Mouse (Mus musculus): ENCODE data around the gene Dpf1. TPM values are rescaled to one million over a fixed set of nuclear protein-coding genes. Genes with fewer than 3 reads are reported as not detected.

Dpf1 gene
- polyA plus RNA-seq, 1 experiment = 91.9 TPM

DNA sequence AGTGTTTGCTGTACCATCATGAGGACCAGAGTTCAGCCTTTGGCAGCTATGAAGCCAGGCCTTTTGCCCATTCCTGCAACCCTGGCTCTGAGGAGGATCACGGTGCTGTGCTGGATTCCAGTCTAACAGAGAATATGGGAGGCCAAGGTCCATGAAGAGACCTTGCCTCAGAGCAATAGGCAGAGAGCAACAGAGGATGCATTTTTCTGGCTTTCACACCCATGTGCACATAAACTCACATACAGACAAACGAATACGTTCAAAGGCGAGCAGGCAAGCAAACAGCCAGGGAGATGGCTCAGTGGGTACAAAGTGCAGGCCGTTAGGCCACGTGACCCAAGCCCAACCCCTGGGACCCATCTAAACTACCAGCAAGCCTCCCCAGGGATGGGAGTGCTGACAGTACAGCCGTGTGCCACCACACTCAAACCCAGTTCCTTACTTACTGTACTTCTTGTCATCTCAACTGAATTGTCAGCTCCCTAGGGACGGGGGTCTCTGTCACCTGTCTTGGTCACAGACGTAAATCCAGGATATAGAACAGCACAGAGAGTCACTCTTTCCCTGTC lies 34.7 kb downstream of the Dpf1 start:
- DNase-seq (ENCODE audit: extremely low spot score in 1 of 2, low spot score in 1 of 2) = no peak

DNA sequence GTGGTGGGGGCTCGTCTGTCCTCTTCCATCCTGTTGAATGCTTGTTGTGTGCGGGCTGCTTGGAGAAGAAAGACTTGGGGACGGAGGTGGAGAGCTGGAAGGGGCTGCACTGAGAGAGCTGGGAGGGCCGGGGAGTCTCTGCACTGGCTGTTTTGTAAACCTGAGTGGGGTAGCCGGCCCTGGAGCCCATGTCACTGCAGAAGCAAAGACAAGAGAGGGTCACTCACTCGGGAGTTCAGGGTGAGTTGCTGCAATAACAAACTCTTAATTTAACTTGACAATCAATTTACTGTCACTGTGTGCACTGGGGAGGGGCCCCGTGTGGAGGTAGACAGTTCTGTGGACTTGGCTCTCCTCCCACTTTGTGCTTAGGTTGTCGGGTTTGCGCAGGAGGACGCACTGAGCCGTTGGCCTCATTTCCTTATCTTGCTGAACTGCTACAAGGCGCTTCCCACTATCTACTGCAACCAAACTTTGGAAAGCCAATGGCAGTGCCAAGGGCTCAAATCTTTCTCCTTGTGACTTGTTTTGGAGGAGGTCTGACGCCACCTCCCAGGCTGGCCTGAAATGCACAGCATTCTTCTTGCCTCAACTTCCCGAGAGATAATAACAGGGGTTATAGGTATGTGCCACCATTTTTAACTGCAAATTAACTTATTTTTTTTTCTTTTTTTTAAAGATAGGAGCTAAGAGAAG lies 35.4 kb downstream of the Dpf1 start:
- DNase-seq (ENCODE audit: extremely low spot score in 1 of 2, low spot score in 1 of 2) = no peak

DNA sequence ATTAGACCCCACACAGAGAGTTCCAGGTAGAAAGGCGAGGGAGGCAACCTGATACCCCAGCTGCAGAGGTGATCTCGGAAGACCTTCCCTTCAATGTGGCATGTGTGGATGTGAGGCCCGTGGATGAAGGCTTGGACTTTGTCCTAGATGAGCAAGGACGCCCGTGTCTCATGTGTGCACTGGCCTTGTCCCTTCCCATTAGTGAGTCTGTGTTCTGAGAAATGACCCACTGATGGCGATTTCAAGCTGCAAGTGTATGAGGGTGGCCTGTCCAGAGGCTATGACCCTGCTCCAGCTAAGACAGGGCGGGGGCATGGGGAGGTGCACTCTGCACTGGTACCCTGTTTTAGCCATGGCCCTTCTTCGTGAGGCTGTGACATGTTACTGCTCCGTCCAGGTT lies 36.5 kb downstream of the Dpf1 start:
- DNase-seq (ENCODE audit: extremely low spot score in 1 of 2, low spot score in 1 of 2) = no peak

DNA sequence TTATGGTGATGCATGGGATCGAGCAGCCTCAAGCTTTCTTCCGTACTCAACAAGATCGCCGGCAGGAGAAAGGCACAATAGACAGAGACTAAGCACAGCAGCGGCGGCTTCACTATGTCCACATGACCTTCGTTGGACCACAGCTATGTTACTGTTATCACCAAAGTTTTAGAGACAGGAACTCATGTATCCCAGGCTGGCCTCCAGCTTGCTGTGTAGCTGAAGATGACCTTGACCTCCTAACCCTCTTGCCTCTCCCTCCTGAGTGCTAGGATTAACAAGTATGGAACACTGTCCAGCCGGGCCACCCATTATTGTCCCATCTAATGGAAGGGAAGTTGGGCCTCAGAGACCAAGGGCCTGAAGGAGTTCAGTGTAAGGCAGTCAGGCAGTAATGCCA lies 37.1 kb downstream of the Dpf1 start:
- no peak for DNase-seq (ENCODE audit: extremely low spot score in 1 of 2, low spot score in 1 of 2)

DNA sequence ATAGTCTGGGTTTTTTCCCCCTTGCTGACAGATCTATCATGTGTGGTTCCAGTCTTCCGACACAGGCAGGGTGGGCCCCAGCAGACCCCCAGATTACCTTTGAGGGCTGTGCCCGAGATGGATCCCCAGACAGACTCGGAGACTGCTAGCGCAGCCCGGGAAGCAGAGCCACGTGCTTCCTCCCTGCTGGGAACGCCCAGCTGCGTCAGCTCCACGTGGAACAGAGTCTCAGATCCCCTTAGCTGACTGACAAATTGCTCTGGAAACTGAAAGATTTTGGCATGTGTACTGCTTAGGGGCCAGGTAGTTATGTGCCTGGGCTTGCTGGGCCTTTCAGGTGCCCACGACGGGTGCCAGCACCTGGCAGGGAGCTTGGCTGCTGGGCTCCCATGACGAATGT lies 38.0 kb downstream of the Dpf1 start:
- peak in 1 of 2 experiments; percentile 56 for DNase-seq (ENCODE audit: extremely low spot score in 1 of 2, low spot score in 1 of 2)

DNA sequence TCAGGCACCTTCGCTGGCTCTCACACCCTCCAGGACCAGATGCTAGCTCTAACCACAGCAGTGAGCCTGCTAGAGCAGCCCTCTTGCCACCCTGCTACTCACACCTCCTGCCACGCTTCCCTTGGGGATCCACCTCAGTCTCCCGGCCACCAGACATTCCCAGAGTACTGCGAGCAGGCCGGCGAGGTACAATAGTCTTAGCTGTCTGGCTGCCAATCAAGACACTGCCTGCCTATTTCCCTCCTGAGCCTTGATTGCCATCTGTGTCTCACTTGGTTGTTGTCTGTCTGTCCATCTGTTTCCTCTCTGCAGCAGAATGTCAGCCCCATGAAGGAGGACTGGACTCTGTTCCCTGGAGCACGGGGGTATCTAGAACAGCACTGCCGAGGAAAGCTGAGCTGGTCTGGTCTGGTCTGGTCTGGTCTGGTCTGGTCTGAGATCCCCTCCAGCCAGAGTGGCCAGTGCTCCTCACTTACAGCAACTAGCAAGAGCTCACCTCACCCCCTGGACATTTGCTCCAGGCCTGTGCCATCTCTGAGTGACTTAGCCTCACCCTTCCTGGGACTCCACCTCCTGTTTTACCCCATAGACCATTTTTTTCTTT lies 38.8 kb downstream of the Dpf1 start:
- DNase-seq (ENCODE audit: extremely low spot score in 1 of 2, low spot score in 1 of 2) = no peak

DNA sequence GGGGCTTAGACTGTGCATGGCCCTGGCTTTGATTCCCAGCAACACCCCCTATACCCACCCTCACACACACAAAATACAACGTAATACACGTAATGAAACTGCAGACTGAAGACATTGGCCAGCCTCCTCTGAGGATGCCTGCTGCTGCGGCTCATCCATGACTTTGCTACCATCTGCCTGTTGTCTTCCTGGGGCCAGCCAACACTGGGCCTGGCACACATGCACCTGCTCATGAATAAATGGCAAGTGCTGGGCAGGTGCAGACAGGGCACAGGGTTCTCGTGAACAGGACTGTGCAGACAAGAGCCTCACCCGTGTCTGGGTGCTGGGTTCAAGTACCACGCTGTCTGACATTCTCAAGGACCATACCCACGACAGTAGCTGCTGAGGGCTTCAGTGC lies 40.0 kb downstream of the Dpf1 start:
- DNase-seq (ENCODE audit: extremely low spot score in 1 of 2, low spot score in 1 of 2) = no peak

DNA sequence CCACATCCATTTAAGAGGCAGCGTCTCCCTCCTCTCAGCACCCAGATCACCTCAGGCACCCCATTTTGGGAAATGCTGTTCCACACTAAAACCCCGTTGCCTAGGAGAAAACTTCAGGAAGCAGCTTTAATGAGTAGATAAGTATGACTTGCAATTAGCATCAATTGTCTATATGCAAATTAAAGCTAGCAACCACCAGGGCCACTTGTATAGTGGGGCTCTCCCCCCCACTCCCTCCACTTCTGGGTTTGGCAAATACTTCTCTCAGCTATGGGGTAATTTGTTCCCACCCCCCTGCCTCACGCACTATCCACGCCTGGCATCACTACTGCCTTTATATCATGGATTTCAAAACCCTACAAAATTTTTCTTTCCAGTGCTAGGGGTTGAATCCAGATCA lies 41.8 kb downstream of the Dpf1 start:
- DNase-seq (ENCODE audit: extremely low spot score in 1 of 2, low spot score in 1 of 2) = no peak

DNA sequence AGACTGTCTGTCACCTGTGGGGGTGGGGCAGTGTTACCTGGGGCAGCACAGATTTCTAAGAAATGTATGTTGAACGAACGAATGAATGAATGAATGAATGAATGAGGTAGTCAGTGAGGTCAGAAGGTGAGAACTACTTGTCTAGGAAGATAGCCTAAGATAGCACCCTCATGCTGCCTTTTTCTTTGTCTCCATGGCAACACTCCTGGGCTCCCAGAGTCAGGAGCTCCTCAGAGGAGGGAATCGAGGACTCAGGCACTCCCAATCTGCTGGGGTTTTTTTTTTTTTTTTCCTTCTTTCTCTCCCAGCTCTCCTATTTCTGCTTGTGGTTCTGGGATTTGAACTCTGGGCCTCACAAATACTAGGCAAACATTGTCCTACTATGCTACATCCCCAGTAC lies 42.5 kb downstream of the Dpf1 start:
- DNase-seq (ENCODE audit: extremely low spot score in 1 of 2, low spot score in 1 of 2) = peak in 1 of 2 experiments; percentile 60

DNA sequence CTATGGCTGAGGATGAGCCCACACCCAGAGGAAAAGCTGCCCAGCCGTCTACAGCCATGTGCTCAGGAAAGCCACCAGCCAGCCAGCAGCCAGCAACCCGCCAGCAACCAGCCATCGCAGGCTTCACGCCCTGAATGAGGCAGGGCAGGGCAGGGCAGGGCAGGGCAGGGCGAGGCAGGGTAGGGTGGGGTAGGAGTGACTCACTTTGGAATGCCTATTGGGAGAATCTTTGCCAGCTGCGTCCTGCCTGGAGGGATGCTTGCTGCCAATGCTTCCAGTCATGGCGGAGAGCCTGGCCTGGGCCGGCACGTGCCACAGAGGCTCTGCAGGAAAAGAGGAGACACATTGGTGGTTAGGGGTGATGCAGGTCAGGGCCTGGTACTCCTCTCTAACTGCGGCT lies 46.7 kb downstream of the Dpf1 start:
- DNase-seq (ENCODE audit: extremely low spot score in 1 of 2, low spot score in 1 of 2) = no peak

DNA sequence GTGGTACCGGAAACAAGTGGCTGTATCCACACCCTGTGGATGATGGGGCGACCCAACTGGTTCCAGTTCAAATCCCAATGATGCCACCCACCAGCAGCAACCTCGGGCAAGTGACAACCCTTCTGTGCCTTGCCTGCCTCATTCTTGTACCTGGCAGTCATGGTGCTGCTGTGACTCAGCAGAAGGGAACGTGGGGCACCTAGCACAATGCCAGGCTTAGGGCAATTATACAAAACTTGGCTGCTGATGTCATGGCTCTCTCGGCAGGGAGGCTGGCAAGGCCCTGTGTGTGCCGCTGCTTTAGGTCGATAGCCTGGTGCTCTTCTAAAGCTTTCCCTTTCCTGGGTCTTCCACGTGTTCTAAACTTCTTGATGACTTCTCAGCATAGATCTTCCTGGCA lies 48.5 kb downstream of the Dpf1 start:
- DNase-seq (ENCODE audit: extremely low spot score in 1 of 2, low spot score in 1 of 2) = no peak

DNA sequence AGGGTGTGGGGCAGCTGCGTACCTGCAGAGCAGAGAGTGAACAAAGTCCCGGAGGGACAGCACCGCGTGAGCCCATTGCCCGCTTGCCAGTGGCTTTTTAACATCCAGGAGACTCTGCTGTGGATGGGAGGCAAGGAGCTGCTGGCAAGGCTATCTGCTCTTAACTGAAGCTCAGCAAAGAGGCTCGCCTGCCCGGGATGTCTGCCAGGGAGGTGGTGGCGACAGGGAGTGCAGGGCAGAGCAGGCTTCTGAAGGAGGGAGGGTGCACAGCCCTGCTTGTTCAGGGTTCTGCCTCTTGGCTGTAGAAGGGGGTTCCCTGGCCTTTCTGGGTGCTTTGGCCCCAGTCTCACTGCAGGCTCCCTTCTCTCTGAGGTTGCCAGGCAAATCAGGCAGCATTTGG lies 50.4 kb downstream of the Dpf1 start:
- peak; percentile 52 to 60 for DNase-seq (ENCODE audit: extremely low spot score in 1 of 2, low spot score in 1 of 2)

DNA sequence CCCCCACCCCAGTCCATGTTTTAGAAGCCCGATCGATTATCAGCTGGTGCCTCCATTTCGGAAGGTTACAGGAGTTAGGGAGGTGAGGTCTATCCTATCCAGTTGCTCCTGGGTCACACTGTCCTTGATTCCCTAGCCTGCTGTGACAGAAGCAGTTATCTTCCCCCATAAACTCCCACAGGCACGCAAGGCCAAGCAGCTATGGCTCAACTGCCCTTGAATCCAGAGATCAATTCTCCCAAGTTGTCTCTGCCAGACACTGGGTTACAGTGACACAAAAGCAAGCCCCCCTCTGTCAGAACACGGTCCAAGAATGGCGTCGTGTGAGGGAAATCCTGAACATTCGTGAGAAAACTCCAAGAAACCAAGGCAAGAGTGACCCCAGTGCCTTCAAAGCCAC lies 51.7 kb downstream of the Dpf1 start:
- no peak for DNase-seq (ENCODE audit: extremely low spot score in 1 of 2, low spot score in 1 of 2)

DNA sequence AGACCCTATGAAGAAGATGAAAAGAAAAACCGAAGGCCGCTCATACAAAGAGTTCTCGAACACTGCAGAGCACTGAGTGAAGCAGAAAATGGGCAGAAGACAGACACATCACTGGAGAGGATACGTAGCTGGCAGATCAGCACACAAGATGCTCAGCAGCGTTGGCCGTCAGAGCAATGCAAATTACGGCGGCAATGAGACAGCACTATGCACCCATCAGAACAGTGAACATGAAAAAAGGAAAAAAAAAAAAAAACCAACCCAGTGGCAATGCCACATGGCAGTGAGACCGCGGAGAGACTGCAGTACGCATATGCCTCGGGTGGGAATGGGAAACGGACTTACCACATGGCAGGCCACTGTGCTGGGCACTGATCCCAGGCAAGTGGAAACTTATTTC lies 57.7 kb downstream of the Dpf1 start:
- DNase-seq (ENCODE audit: extremely low spot score in 1 of 2, low spot score in 1 of 2) = no peak

DNA sequence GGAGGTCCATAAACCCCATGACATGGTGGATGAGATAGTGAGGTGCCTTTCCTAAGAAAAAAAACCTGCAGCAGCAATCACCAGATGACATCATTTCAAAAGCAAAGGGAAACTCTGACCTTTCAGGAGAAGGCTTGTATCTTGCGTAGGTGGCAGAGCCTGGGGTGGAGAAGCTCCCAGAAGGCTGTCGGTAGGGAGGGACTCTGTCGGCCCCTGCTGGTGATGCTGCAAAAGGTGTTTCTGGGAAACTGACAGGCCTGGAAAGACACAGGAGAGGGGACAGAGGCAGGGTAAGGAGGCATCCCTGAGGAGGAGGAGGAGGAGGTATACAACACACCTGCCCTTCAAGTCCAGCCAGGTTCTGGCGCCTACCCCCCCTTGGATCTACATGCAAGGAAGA lies 60.3 kb downstream of the Dpf1 start:
- peak in 1 of 2 experiments; percentile 85 for DNase-seq (ENCODE audit: extremely low spot score in 1 of 2, low spot score in 1 of 2)

DNA sequence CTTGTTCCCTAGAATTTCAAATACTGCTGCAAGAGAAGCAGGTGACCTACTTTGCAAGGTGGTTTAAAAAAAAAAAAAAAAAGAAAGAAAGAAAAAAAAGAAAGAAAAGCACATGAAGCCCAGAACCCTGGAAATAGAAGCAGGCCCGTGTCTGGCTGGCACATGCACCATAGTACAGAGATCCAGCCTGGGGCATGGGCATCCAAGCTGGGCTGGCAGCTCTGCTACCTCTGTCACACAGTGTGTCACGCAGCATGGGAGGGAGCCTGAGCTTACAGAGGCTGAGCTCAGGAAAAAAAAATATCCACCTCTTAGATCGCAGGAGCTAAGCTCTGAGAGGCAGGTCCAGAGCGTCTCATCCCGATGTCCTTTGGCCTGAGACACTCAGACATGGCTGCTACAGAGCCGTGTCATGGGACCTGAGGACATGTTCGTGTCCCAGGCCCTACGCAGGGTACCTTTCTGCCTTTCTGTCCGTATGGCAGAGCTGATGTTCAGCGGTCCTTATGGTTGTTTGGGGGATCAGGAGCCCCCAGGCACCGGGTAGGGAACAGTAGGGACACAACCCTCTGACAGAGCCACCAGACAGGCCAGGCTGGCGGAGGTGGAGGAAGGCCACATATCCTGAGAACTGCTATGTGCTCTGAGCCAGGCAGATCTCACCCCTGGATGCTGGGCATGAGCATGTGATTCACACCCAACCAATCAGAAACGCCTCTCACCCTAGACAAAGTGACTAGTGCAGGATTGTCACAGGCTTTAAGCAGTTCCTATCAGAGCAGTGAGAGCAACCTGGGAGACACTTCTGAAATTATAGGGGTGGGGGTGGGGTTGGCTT lies 63.6 kb downstream of the Dpf1 start:
- peak in 1 of 2 experiments; percentile 71 for DNase-seq (ENCODE audit: extremely low spot score in 1 of 2, low spot score in 1 of 2)

Other genes starting within 250 kb of the Dpf1 start
- gene Ryr1, start 178.8 kb upstream of the Dpf1 start, polyA plus RNA-seq (2012; rRNA removed) = 10.1 and 12.2 TPM in 2 replicates
- 2.5 and 2.6 TPM in 2 replicates for gene Rasgrp4, start 169.1 kb upstream of the Dpf1 start, polyA plus RNA-seq (2012; rRNA removed)
- gene Fam98c, start 147.7 kb upstream of the Dpf1 start, polyA plus RNA-seq (2012; rRNA removed) = 56.8 and 65.5 TPM in 2 replicates
- gene Ggn, start 133.7 kb upstream of the Dpf1 start, polyA plus RNA-seq (2012; rRNA removed) = 0.65 and 0.78 TPM in 2 replicates
- gene Spred3, start 133.5 kb upstream of the Dpf1 start, polyA plus RNA-seq (2012; rRNA removed) = 35.5 and 38.0 TPM in 2 replicates
- 197 and 217 TPM in 2 replicates for gene Psmd8, start 123.2 kb upstream of the Dpf1 start, polyA plus RNA-seq (2012; rRNA removed)
- gene Catsperg1, start 89.9 kb upstream of the Dpf1 start, polyA plus RNA-seq (2012; rRNA removed) = 4.9 and 6.2 TPM in 2 replicates
- gene Kcnk6, start 71.4 kb upstream of the Dpf1 start, polyA plus RNA-seq (2012; rRNA removed) = 2.5 TPM in 2 replicates
- 61.8 and 66.5 TPM in 2 replicates for gene Yif1b, start 65.6 kb upstream of the Dpf1 start, polyA plus RNA-seq (2012; rRNA removed)
- gene 2200002D01Rik, start 55.5 kb upstream of the Dpf1 start, polyA plus RNA-seq (2012; rRNA removed) = 0.34 and 0.40 TPM in 2 replicates
- 20.3 and 21.4 TPM in 2 replicates for gene Spint2, start 22.0 kb upstream of the Dpf1 start, polyA plus RNA-seq (2012; rRNA removed)
- gene Ppp1r14a, start 14.6 kb upstream of the Dpf1 start, polyA plus RNA-seq (2012; rRNA removed) = 22.1 and 26.9 TPM in 2 replicates
- 38.2 and 41.4 TPM in 2 replicates for gene Sipa1l3, start 214.7 kb downstream of the Dpf1 start, polyA plus RNA-seq (2012; rRNA removed)

Data from frontal cortex, adult 2 months (tissue).